Mouse (Mus musculus) ovary, postnatal 14 days (tissue): ENCODE measurements around the gene Tceanc2.

Experiments used
- DNase-seq: peaks from one replicate; pipeline ENCODE4 v3.0.0; 2022; ENCODE audit warnings: low spot score

Gene Tceanc2

DNA sequence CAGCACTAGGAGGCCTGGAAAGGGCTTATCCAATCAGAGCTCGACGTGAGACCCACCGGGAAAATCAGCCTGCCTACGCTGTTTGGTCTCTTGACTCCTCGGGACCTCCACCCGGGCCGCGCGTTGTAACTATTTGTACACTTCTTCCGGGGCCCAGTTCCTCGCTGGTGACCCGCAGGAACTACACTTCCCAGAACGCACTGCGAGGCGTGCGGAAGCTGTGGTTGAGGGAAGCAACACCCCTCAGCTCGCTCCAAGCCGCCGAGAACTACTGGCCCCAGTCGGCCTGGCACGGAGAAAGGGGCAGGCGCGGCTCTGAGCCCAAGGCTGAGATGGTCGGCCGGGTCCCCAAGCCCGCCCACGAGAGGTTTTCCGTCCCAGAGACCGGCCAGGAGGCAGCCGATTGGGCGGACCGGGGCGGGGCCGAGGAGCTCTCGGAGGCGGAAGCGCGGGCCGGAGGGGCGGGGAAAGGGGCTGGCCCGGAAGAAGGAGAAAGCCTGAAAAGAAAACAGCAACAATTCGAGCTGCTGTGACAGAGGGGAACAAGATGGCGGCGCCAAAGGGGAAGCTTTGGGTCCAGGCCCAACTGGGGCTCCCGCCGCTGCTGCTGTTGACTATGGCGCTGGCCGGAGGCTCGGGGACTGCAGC is 610 bp downstream of the Tceanc2 start, which contains the start of gene Tmem59:
Gene Tmem59, plus strand, starts transcription at position 218 of the 648 bp plus-strand sequence.
- DNase-seq, result peak; percentile 96

DNA sequence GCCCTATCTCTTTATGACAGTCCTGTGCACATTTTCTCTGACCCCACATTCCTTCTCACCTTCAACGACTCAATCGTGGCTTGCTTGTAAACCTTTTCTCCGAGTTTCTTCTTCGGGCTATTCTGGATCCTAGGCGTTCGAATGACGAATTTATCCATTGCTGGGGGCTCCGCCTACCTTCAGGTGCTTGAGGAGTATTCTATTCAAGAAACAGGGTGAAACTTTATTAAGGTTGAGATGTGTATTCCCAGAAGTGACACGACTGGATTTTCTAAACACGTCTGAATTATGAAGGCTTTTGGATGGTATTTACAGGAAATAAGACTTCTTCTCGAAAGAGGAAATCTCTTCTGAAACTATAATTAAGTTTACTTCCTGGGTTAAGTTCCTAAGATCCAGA is 1.4 kb downstream of the Tceanc2 start:
- no peak for DNase-seq

DNA sequence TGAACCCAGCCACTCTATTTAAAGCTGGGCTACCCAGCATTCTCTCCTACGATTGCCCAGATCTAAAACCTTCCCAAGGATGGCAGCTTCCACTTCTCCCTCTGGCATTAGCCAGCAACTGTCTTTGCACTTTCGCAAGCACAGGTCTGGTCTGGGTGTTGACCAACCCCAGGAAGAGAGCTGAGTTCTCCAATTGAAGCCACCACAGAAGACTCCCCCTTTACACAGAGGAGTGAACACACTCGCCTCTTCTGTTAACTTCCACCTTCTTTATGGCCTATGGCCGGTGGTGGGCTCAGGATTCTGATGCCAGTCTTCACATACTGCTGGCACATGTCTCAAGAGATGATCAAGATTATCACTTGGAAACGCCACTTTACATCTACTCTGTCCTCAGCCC is 11.1 kb downstream of the Tceanc2 start:
- DNase-seq, result no peak

DNA sequence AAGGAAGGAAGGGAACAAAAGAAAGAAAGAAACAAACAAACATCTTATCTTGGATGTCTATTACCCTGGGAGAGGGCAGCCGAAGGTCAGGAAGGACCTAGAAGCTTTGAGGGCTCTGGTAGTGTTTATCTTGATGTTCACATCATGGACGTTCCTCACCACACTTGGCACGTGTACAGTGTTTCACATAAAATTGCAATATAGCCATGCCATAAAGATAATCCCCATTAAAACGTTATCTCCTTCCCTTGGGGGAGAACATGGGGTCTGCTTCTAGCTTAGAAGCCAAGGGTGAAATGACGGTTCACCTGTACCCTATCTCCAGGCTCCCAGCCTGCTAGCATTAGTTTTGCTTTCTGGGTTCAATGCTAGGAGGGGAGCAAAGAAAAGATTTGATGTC is 12.2 kb downstream of the Tceanc2 start:
- no peak for DNase-seq

DNA sequence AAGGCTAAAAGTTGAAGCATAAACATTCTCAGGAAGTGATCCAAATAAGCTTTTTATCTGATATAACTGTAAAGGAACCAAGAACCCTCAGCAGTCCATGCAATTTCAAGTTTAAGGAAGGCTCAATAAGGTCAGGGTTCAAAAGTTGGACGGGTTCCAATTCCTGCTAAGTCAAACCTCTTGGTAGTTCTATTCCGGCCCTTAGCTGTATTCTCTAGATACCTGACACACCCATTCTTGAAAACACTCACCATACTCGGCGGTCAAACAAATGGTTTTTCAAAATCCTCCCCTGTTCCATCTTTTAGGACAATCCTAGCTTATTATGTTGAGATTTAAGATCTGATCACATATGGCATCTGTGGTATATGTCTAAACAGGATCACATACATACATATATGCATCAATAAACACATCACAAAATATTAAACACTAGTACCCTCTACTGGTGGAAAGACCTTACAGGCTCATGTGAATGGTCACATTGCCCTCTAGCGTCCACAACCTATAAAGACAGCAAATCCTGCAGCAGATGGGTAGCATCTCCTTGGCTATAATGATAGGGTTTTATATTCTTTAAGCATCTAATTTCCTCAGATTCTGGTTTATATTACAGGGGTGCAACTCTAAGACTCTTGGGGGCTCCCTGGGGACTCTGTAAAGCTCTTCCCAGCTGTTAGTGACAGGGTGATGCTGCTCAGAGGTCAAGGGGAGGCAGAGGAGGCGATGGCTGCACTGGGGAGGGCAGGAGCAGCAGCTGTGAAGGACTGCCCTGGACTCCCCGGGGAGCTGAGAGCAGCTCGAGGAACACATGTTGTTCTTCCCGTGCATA is 14.9 kb downstream of the Tceanc2 start:
- peak; percentile 59 for DNase-seq

DNA sequence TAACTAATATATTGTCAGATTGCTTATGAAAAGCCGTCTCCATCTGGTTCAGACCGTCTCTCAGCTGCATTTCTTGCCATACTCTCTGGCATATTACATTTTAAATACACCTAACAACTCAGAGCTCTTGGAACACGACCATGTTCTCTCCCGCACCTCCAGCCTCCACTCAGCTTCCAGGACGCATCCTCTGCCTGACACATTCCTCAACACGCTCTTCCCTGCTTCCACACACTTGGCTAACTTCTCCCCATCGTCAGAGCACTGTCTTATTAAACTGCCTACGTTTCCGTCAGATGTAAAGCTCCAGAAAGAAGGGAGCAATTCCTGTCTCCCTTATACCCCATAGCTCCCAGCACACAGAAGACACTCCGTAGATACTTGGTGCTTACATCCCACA is 15.6 kb downstream of the Tceanc2 start:
- no peak for DNase-seq

DNA sequence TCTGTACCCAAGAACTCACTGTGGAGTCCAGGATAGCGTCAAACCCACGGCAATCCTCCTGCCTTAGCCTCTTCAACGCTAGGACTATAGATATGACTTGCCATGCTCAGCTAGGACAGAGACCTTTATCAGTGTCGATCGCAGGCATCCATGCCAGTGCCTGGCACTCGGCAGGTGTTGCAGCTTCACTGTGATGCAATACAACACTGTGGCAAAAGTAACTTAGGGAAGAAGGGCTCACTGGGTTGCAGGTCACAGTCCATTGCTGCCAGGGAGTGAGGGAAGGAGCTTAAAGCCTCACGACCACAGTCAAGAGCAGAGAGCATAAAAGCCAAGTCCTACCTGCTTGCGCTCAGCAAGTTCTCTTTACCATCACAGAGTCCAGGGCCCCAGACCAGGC is 18.7 kb downstream of the Tceanc2 start:
- DNase-seq, result no peak

DNA sequence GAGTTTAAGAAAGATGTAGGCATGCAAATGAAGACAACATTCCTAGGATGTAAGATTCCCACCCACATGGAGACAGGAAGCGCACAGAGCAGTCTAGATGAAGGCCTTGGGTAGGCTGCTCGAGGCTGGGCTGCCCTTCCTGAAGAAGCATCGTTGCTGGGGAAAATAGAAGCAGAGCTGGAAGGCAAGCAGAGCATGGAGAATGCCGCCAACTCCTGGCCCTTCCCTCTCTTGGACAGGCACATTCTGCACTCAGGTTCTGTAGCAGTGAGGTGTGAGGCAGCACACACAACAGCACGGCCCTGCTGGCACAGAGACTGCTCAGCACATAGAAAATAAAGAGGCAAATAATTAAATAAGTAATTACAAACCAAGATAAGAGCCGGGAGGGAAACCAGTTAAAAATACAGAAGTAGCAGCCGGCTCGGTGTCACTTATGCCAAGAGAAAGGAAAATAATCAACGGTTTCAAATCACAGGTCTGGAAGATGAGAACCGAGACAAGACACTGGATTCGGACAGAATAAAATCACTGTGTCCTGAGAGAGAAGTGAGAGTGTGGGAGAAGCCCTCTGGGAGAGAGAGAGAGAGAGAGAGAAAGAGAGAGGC is 19.6 kb downstream of the Tceanc2 start:
- DNase-seq, result no peak

DNA sequence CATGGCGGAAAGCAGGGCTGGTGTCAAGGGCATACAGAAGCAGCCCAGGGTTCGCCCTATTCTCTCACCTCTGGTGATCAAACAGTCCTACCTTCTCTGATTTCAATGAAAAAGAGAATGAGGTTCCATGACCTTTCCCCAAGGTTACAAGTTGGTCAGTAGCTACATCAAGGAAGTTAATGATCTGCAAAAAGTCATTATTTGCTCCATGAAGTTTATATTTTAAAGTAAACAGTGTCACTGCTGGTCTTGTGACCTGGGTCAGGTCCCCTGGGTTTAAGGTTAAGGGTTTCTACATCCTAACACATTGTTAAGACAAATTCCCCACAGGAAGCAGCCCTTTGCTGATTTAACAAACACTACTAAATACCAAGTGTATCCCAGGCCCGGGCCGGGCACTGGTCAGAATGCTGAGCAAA is 21.9 kb downstream of the Tceanc2 start:
- DNase-seq, result no peak

DNA sequence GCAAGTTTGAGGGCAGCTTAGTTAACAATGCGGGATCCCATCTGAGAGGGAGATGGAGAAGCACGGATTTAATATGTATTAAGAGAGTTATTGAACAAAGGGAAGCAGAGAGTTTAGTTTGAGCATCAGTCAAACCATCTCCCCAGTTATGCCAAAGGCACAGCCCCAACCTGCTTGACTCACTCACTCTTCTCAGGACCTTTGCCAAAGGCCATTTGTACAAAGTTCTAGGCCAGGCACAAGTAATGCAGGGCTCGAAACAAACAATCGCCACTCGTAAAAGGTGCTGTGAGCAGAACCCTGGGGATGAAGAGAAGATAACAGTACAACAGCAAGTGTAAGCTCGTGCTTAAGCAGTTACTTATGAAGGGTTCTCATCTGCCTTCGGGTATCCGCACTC is 26.3 kb downstream of the Tceanc2 start:
- DNase-seq, result no peak

DNA sequence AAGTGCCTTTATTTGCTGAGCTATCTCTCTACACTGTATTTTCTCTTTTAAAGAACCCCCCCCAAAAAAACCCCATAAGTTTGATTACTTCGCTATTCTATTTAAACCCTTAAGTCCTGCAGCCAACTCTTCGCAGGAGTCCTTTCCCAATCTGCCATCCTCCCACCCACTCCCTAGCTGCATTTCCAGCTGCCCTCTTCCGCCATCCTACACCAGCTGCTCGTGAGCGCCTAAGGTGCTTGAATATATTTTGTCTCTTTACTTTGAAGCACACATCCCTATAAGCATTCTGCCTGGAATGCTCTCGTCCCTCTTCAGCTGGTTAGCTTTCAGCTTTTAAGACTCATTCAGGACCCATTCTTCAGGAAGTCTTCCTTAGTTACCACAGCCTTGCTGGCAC is 27.9 kb downstream of the Tceanc2 start:
- DNase-seq, result no peak

DNA sequence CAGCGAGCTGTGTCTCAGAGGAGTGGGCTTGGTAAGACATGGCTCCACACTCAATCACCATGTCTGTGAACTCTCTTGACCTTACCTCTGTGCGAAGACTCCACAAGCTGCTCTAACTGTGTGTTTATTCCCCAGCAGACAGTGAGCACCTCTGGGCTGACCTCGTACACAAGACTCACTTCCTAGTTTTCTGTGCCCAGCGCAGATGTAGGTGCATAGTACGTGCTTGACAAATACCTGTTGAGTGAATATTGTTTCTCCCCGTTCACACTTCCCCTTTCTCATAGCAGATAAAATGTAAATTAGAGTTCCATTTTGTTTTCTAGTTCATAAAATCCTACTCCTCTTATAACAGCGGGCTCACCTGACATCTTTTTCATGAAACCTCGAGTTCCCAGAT is 35.4 kb downstream of the Tceanc2 start:
- DNase-seq, result no peak

DNA sequence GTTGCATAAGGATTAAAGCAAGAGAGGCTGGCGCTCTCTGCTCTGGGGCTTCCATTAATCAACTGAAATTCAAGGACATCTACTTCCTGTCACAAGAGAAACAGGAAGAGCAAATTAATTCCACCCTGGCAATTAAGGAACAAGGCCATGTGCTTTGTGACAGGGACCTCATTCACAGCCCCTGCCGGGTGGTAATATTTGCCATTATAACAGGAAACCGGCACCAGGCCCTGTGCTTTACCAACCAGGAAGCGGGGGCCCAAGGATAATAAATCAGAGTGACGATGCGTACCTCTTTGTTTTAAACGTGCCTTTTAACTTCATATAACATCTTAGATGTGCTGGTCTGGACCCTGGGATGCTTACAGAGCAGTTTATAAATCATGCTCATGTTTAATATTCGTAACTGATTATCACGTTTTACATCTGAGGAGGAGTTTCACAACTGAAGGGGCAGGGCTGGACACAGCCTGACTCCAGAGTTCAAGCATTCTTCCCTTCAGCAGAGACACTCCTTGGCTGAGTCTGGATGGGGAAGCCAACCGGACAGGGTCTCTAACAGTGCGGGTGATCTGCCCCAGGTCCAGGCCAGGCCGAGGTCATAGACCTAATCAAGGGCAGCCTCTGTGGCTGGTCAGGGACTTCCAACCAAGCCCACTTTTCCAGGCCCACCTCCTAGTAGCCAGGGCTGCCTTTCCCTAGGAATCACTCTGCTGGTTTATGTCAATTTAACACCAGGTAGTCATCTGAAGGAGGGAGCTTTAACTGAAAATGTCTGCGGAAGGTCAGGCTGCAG is 38.9 kb downstream of the Tceanc2 start:
- DNase-seq, result no peak

DNA sequence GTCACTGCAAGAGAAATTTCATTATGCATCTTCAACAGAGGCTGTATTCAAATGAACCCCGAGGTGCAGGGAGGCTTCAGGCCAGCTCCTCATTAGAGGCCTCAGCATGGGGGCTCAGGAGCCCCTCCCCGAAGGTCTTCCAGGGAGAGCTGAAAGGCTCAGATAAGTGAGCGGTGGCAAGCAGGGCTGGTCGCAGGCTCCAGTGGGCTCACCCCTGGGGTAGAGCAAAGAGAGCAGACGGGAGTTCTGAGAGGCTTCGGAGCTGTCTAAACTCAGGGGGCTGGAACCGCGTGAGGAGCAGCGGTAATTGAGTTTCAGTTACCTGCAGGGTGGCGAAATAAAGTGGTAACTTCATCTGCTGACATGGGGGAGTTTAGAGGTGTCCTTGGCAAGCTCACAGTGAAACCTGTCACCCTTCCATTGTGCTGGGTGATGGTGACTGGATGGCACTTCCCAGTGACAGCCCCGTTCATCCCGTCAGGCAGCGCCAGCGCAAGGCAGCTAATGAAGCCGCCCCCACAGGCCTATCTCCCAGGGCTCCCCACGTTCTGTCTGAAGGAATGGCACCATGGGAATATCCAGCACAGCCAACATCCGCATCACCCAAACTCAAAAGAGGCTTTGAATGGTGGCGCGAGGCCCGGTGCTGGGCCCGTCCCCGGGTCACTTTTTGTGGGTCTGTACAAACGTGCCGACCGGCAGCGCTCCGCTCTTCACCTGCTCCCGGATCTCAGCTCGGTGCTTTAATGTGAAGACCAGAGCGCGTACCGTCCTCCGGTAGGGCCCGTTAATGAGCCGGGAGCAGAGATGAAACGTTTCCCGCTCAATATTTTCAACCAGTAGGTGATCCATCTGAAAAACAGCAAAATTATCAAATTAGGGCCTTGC is 39.7 kb downstream of the Tceanc2 start:
- DNase-seq, result no peak

DNA sequence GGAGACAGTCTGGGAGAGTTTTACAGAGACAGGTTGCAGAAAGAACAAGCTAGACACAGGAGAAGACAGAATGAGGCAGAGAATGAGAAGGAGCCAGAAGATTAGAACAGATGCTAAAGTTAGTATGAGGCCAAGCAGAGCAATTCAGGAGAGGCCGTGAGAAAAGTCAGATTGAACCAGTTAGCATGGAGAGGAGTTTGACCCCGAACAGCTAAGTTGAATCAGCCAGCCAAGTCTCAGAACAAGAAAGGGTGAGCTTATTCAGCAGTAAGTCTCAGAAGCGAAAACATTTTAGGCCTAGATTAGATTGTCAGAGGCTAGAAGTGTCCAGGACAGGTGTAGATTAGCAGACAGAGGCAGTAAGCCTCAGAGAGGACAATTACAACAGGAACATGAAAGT is 42.4 kb downstream of the Tceanc2 start:
- DNase-seq, result no peak

DNA sequence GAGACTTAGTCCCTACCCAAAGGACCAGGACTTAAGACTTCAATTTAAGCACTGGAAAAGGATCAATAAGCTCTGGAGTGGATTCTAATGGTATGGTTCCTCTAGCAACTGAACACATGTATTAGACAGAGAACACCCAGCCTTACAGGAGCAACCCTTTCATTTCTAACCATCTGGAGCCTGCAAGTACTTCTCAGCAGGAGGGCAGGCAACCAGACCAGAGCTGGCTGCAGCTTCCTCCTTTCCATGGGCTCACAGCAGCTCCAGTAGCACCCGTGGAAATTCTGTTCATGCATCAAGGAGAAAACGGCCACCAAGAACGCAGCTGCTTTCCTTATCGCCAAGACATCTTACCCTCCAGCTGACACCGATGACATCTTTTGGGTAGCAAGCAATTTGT is 43.3 kb downstream of the Tceanc2 start:
- DNase-seq, result no peak

DNA sequence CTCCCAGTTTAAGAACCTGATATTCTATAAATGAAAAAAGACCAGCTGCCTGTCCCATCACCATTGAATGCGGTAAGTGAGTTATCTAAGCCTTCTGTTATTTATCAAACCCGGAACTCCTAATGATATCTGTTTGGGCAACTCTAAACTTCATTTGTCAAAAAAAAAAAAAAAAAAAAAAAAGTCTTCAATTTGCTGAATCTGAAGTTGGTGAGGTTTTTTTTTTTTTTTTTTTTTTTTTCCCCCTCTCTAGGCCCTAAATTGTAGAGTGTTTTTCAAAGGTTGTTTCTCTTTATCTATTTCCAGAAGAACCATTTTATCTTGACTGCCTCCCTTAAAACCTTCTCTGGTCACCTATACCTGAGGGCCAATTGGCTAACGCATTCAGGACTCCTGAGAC is 44.0 kb downstream of the Tceanc2 start:
- DNase-seq, result no peak

DNA sequence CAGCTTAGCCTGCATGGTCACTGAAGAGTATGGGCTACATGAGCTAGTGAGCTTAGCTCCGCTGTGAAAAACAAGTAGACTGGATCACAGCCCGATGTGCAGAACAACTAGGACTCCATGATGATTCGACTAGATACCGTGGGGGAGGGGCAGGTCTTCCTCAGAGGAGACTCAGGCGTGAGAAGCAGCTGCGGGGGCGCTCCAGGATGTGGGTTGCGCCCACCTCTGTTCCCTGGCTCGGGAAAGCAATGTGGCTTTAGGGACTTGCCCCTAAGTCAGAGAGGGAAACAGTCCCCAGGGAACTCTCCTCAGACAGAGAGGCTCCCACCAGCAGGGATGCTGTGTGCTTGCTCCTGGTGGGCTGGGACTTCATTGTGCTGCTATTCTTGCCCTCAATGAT is 48.4 kb downstream of the Tceanc2 start:
- DNase-seq, result no peak

DNA sequence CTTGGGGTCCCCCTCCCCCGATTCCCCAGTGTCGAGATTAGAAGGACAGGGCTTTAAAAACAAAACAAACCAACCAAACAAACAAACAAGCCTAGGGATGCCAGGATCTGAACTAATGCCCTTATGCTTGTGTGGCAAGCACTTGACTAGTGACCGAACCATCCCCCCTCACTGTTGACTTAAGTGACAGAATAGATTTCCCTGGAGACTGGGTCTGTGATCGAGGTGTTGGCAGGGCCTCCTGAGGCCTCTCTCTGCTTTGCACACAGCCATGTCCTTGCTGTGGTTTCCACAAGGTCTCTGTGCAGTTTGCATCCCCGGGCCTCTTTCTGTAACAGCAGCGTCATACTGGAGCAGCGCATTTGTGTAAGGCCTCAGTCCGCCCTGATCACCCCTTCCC is 49.5 kb downstream of the Tceanc2 start:
- DNase-seq, result no peak

DNA sequence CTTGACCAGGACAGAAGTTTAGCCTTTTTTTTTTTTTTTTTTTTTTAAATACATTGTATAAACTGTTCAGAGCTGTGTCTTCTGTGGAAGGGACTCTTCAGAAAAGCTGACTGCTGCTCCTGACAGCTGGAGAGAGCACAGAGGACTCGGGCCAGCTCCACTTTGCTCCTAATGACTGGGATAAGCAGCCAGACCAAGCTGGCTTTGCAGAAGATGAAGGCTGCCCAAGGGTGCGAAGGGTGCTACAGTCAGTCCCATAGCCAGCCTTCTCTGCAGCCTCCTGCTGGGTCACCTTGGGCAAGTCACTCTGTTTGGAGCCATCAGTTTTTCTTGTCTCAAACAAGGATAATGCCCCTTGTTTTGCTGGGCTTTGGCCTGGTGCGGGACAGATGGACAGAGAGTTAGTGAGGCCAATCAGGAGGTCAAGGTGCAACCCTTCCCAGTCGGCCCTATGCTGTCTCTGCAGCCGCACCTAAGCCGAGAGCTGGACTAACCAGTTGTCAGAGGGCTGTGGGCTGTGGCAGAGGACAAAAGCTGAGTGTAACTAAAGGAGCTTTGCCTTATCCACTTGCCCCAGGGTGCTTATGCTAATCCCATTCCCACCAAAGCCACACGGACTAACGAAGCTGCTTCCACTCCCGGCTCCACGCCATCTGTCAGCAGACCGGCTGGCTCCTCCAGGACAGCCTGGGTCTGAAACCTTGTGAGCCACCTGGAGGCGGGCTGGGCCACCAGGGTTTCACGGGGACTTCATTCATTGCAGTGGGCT is 50.8 kb downstream of the Tceanc2 start:
- no peak for DNase-seq
